Mouse (Mus musculus): ENCODE measurements around the gene Fam78b. TPM values are rescaled to one million over a fixed set of nuclear protein-coding genes. Genes with fewer than 3 reads are reported as not detected.

The Fam78b gene
- polyA plus RNA-seq, 1 experiment from 2014 or later, result 1.5 TPM

DNA sequence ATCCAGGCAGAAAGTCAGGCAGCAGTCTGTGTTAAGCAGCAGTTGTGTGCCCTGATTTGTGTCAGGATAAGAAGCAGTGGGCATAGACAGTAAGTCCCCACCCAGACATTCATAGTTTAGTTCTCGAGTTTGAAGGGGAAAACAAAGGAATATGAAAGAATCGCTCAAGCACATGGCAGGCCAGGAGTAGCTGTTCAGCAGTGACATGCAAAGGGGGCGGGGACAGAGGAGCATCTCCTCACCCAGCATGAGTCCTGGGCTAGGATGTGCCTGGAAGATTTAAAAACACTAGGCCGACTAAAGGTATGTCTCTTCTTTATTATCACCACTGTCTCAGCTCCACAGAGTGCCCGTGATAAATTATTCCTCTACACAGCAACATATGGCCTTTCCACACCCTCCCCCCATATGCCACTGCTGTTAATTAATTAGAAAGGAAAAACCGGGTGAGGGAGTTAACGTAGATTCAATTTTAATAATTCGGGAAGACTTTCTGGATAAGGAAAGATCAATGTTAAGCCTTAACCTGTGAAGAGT, 107.8 kb downstream of the Fam78b start:
- Histone ChIP-seq H3K27ac (no peak overlapping the region), H3K9ac (no peak overlapping the region), H3K36me3 (no peaks in the 10 kb centered on the region), H3K9me3 (no peaks in the 10 kb centered on the region), H3K27me3 (replicated peaks) (no peaks in the 10 kb centered on the region), H3K4me1 (replicated peaks) (no peaks in the 10 kb centered on the region), H3K4me2 (replicated peaks) (no peak overlapping the region), H3K4me3 (replicated peaks) (no peak overlapping the region)
- whole genome bisulfite sequencing, result 74% methylated on average over 8 of the region's 8 CpGs
- ATAC-seq, result no peak

DNA sequence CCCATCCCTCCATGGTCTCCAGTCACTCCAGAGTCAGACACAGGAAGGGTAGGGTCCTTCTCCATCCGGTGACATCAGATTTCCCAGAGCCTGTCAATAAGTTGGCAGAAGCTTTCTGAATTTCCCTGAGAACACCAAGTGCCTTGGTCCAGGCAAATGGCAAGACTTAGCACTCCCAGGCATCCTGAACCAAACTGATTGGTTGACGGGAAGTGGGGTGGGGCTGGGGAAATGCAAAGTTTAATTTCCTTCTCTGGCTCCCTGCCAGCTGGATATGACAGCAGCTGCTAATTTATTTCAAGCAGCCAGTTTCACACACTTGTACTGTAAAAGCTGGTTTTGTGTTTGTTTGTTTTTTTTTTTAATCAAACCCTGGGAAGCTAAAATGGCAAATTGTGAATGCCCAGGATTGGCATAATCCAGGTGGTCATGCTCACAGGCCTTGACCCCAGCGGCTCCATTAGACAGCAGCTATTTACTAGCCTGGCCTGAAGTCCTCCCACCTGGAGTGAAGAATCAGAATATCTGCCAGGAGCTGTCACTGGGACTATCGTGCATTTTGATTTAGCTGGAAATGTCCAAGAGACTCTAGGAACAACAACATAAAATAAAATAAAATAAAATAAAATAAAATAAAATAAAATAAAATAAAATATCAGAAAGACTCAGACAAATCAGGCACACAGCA, 113.3 kb downstream of the Fam78b start:
- Histone ChIP-seq H3K27ac (no peak overlapping the region), H3K4me3 (replicated peaks) (no peak overlapping the region), H3K9me3 (no peaks in the 10 kb centered on the region), H3K4me1 (replicated peaks) (no peaks in the 10 kb centered on the region), H3K9ac (no peak overlapping the region), H3K27me3 (replicated peaks) (no peaks in the 10 kb centered on the region), H3K36me3 (no peaks in the 10 kb centered on the region), H3K4me2 (replicated peaks) (no peak overlapping the region)
- no peak for ATAC-seq
- 71% methylated on average over 4 of the region's 4 CpGs for WGBS

DNA sequence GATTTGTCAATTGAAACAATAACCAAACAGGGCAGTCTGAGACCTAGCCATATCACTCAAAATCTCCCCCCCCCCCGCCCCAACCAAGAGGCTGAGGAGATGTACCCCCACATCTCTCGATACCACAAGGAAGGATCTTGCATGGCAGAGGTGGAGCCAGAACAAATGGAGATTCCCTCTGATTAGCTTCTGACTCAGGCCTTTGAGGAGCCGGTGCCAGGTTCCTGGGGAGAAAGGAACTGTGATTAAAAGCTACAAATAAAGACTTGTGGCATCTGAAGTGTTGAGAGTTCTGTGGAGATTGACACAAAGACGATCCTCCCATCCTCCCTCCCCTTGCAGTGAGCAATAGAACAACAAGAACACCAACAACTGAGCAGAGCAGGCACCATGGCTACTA, 113.9 kb downstream of the Fam78b start:
- Histone ChIP-seq H3K4me2 (replicated peaks) (no peak overlapping the region), H3K36me3 (no peaks in the 10 kb centered on the region), H3K9ac (no peak overlapping the region), H3K4me1 (replicated peaks) (no peaks in the 10 kb centered on the region), H3K27me3 (replicated peaks) (no peaks in the 10 kb centered on the region), H3K27ac (no peak overlapping the region), H3K9me3 (no peaks in the 10 kb centered on the region), H3K4me3 (replicated peaks) (no peak overlapping the region)
- no peak for ATAC-seq
- WGBS, result 26% methylated on average over 4 of the region's 4 CpGs

DNA sequence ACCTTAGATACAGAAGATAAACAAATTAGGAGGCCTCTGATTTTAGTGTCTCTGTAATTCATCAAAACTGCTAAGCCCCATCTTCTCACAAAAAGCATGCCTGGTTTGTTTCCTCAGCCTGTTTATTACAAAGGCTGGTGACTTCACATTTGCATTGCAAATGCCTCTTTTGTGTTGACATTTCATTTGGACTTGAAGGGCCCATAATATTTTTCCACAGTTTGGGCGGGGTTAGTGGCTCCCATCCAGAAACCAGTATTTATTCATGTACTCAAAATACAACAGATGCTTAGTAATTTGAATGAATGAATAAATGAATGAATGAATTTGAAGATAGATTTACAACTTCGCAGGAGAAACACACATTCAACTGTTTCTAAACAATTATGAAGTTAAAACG, 115.5 kb downstream of the Fam78b start:
- H3K36me3 ChIP-seq, result no peaks in the 10 kb centered on the region
- no peak overlapping the region for H3K4me3 ChIP-seq (replicated peaks)
- H3K4me2 ChIP-seq (replicated peaks), result no peak overlapping the region
- no peaks in the 10 kb centered on the region for H3K27me3 ChIP-seq (replicated peaks)
- H3K9me3 ChIP-seq, result no peaks in the 10 kb centered on the region
- no peak overlapping the region for H3K27ac ChIP-seq
- no peak overlapping the region for H3K9ac ChIP-seq
- no peak for ATAC-seq
- 84% methylated on average over 3 of the region's 3 CpGs for WGBS
- no peaks in the 10 kb centered on the region for H3K4me1 ChIP-seq (replicated peaks)

DNA sequence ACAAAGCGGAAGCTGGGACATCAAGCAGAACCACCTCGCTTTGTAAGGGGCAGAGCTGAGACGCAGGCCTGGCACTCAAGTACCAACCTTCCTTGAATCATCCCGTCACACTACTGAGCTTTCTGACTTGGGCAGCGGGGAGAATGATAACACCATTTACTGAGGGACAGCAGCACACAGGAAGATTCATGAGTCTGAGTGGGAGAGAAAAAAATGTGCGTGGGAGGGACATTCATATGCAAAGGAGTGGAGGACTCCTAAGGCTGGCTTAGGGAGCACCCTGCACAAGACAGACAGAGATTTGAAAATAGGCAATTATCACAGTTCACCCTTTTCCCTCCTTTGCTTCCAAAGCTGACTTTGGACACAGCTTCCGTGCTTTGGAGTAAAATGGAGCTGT, 117.8 kb downstream of the Fam78b start:
- H3K4me1 ChIP-seq (replicated peaks), result no peaks in the 10 kb centered on the region
- 80% methylated on average over 7 of the region's 7 CpGs for WGBS
- no peaks in the 10 kb centered on the region for H3K9me3 ChIP-seq
- no peaks in the 10 kb centered on the region for H3K27me3 ChIP-seq (replicated peaks)
- H3K9ac ChIP-seq, result no peak overlapping the region
- H3K4me2 ChIP-seq (replicated peaks), result no peak overlapping the region
- ATAC-seq, result no peak
- H3K4me3 ChIP-seq (replicated peaks), result no peak overlapping the region
- H3K36me3 ChIP-seq, result no peaks in the 10 kb centered on the region
- H3K27ac ChIP-seq, result no peak overlapping the region

DNA sequence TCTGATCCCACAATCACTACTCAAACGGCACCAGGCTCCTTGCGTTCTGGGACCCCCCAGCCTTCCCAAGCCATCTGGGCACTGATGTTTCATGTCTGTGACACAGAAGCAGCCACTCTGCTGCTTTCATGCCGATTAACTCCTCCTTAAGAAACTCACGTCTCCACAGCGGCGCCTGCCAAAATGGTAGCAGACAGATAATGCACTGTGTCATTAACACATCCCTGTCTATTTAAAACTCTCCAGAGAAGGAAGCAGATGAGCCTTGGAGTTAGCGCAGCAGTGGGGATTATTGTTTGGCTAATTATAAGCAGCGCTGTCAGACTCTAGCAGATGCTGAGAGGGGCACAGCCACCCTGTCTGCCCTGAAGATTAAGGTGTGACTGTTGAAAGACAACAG, 118.2 kb downstream of the Fam78b start:
- no peaks in the 10 kb centered on the region for H3K27me3 ChIP-seq (replicated peaks)
- no peak overlapping the region for H3K4me3 ChIP-seq (replicated peaks)
- no peak overlapping the region for H3K9ac ChIP-seq
- H3K27ac ChIP-seq, result no peak overlapping the region
- H3K36me3 ChIP-seq, result no peaks in the 10 kb centered on the region
- no peaks in the 10 kb centered on the region for H3K9me3 ChIP-seq
- no peak overlapping the region for H3K4me2 ChIP-seq (replicated peaks)
- ATAC-seq, result no peak
- H3K4me1 ChIP-seq (replicated peaks), result no peaks in the 10 kb centered on the region
- WGBS, result 75% methylated on average over 8 of the region's 8 CpGs

DNA sequence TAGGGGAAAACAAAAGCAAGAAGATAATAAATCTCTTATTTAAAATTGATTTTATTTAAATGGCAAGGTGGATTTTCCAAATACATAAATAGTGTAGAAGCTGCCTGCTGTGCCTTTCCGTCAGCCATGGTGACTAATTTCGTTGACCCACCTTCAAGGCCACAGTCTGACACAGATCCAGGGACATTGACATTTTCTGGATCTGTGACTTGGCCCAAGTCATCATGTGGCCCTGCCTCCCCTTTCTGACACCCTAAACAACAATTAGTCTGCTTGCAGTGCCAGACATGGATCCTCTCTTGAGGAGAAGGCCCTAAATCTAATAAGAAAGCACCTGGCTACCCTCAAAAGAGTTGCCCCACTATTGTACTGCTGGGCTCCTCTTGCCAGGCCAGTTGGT, 121.2 kb downstream of the Fam78b start:
- WGBS, result 84% methylated on average over 2 of the region's 2 CpGs
- no peak overlapping the region for H3K4me3 ChIP-seq (replicated peaks)
- no peak overlapping the region for H3K4me2 ChIP-seq (replicated peaks)
- H3K9ac ChIP-seq, result no peak overlapping the region
- H3K36me3 ChIP-seq, result no peaks in the 10 kb centered on the region
- ATAC-seq, result no peak
- no peak overlapping the region for H3K27ac ChIP-seq
- H3K27me3 ChIP-seq (replicated peaks), result no peaks in the 10 kb centered on the region
- H3K9me3 ChIP-seq, result no peaks in the 10 kb centered on the region
- no peaks in the 10 kb centered on the region for H3K4me1 ChIP-seq (replicated peaks)

DNA sequence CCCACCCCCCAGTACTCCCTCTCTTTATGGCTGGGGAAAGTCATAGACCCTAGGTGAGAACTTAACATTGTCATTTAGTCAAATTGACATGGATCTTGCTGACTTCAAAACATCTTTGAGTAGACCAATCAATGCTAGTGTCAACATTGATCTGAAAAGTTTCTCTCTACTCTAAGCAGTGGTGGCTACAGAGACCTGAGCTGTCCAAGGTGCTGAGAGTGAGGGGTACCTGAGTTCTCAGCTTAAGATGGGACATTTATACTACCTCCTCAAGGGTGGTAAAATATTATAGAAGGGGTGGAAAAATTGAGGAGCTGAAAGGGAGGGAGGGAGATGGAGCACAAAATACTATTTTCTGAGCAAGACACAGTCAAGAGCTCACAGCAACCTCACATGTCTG, 122.3 kb downstream of the Fam78b start:
- H3K4me2 ChIP-seq (replicated peaks), result no peak overlapping the region
- H3K27me3 ChIP-seq (replicated peaks), result no peaks in the 10 kb centered on the region
- H3K9ac ChIP-seq, result no peak overlapping the region
- H3K9me3 ChIP-seq, result no peaks in the 10 kb centered on the region
- no peak overlapping the region for H3K27ac ChIP-seq
- H3K36me3 ChIP-seq, result no peaks in the 10 kb centered on the region
- no peaks in the 10 kb centered on the region for H3K4me1 ChIP-seq (replicated peaks)
- H3K4me3 ChIP-seq (replicated peaks), result no peak overlapping the region
- no peak for ATAC-seq

DNA sequence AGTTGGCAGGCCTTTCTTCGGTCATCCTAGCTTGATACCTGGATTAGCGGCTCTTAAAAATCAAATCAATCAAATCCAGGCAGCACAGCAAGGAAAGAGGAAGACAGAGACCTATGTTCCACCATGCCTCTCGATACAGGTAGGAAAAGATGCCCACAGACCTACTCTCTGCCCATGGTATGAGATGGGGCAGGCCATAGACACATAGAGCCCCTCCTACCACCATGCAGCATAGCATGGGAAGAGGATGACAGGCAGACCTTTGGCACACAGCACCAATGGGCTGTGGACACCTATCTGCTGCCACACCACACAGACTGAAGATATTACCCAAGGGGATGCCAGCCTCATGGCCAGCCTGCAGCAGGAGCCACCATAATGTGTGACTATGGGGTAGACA, 124.7 kb downstream of the Fam78b start:
- no peaks in the 10 kb centered on the region for H3K4me1 ChIP-seq (replicated peaks)
- WGBS, result 81% methylated on average over 3 of the region's 3 CpGs
- no peak overlapping the region for H3K4me3 ChIP-seq (replicated peaks)
- no peak overlapping the region for H3K27ac ChIP-seq
- H3K4me2 ChIP-seq (replicated peaks), result no peak overlapping the region
- H3K27me3 ChIP-seq (replicated peaks), result no peaks in the 10 kb centered on the region
- H3K36me3 ChIP-seq, result no peaks in the 10 kb centered on the region
- no peak for ATAC-seq
- H3K9me3 ChIP-seq, result no peaks in the 10 kb centered on the region
- no peak overlapping the region for H3K9ac ChIP-seq

DNA sequence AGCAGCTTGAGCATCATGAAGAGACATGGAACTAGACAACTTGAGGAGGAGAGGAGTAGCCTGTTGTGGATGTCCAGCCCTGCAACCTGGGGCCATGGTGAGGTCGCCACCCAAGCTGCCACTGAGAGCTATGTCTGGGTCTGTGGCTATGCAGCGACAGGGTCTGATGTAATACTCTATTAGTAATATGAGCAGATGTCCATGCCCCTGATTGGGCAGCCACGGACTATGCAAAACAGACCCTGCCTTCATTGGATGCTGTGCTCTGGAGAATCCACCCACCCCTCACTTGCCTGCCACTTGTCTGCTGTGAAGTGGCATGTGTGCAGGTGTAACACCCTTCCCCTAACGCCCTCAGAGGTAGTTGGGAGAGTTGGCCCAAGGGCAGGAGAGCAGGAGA, 125.1 kb downstream of the Fam78b start:
- no peaks in the 10 kb centered on the region for H3K9me3 ChIP-seq
- no peak overlapping the region for H3K27ac ChIP-seq
- H3K4me3 ChIP-seq (replicated peaks), result no peak overlapping the region
- H3K9ac ChIP-seq, result no peak overlapping the region
- no peak for ATAC-seq
- H3K4me1 ChIP-seq (replicated peaks), result no peaks in the 10 kb centered on the region
- no peaks in the 10 kb centered on the region for H3K27me3 ChIP-seq (replicated peaks)
- H3K4me2 ChIP-seq (replicated peaks), result no peak overlapping the region
- no peaks in the 10 kb centered on the region for H3K36me3 ChIP-seq
- 60% methylated on average over 4 of the region's 4 CpGs for WGBS

DNA sequence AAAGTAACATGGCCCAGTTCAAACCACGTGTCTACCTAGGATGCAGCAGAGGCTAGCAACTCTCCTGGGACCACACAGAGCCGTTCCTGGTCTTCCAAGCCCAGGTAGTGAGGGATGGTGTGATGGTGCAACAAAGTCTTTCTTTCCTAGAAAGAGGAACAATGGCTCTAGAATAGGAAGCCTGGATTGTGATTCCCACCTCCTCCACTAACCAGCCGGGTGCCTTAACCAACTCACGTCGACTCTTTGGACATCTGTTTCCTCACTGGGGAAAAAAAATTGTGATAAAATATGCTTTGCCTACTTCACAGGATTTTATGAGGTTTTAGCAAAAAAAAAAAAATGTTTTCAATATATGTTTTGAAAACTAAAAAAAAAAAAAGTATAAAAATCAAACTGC, 134.5 kb downstream of the Fam78b start:
- Histone ChIP-seq H3K36me3 (no peaks in the 10 kb centered on the region), H3K27me3 (replicated peaks) (no peaks in the 10 kb centered on the region), H3K9ac (no peak overlapping the region), H3K4me2 (replicated peaks) (no peak overlapping the region), H3K4me1 (replicated peaks) (no peaks in the 10 kb centered on the region), H3K9me3 (no peaks in the 10 kb centered on the region), H3K27ac (no peak overlapping the region), H3K4me3 (replicated peaks) (no peak overlapping the region)
- no peak for ATAC-seq
- WGBS, result 81% methylated on average over 5 of the region's 5 CpGs

All from intestine, embryonic 15.5 days (tissue).